Mouse (Mus musculus): ENCODE measurements around the gene Nup153. TPM values are rescaled to one million over a fixed set of nuclear protein-coding genes. Genes with fewer than 3 reads are reported as not detected.

The Nup153 gene
- 35.2 TPM for polyA plus RNA-seq (2014; fragmentation: Illumina TruSeq; extraction: RNeasy Lipid Tissue Mini Kit (QIAGEN cat#74804); ENCODE audit: low read depth, low replicate concordance)

DNA sequence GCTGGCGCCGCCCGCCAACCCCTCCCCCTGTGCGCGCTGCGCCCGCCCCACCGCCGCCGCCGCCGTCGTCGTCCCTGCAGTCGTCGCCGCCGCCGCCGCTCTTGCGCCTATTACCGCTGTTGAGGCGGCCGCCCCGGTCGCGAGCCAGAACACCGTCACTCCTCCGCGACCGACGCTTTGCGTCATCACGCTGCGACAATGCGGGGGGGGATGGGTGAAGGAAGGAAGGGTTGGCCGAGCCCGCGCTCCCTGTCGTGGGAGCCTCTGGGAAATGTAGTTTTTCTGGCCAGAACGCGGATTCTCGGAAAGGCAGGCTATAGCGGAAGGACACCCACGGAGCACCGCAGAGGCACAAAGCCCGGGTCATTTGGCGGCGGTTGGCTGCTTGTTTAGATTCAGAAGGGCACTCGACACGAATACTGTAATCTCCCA is at the start of gene Nup153:
Nup153 (minus strand) TSS at position 104 of the 432 bp plus-strand sequence.

DNA sequence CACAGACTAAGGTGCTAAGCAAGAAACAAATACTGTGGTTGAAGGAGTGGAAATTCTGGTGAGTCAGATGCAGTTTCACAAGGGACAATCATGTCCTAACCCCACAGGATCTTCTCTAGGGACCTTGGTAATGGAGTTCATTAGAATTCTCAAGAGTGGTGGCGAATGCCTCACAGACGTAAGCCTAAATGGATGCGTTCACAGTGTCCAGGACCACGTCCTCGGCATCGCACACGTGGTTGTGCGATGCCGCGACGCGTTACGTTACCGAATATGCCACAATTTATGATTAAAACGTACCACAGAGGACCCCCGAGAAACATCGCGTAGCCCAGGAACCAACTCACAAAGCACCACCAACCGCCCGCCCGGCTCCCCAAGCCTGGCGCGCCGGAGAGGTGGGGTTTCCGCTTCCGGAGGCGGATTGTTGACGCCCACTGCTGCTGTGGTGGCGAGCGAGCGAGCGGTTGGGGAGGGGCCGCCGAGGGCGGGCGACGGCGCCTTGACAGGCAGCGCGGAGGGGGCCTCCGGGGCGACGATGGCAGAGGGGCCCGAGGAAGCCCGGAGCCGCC is 58.6 kb downstream of the Nup153 start, which contains the start of gene Fam8a1:
Fam8a1 (plus strand) TSS at position 475 of the 572 bp plus-strand sequence.

Other genes with a start within 250 kb of the Nup153 start
- 6.9 TPM for gene Cap2, start 226.1 kb downstream of the Nup153 start, polyA plus RNA-seq (2014; fragmentation: Illumina TruSeq; extraction: RNeasy Lipid Tissue Mini Kit (QIAGEN cat#74804); ENCODE audit: low read depth, low replicate concordance)
- gene Fam8a1, start 58.4 kb downstream of the Nup153 start, polyA plus RNA-seq (2014; fragmentation: Illumina TruSeq; extraction: RNeasy Lipid Tissue Mini Kit (QIAGEN cat#74804); ENCODE audit: low read depth, low replicate concordance), result 48.5 TPM
- gene Kif13a, start 201.9 kb upstream of the Nup153 start, polyA plus RNA-seq (2014; fragmentation: Illumina TruSeq; extraction: RNeasy Lipid Tissue Mini Kit (QIAGEN cat#74804); ENCODE audit: low read depth, low replicate concordance), result 34.4 TPM

Data from adipose tissue, adult 10 weeks (tissue).